38 mouse cellular contexts compared by ENCODE assay signal in genomic region chr7:142418679-142419078, GRCm38 (mm10). TPM values are rescaled to one million over a fixed set of nuclear protein-coding genes. Genes with fewer than 3 reads are reported as not detected.
DNase-seq lines count a peak whose midpoint lies in the region; ATAC-seq and TF ChIP-seq lines count a peak whose summit lies in the region.
"Had no signal": no experiment of that assay in that cellular context is flagged by ENCODE, and none has a peak within 500 bp of the region (broad histone marks: within the 10 kb centered on the region; RNA-seq: fewer than 3 reads in every experiment).

No protein-coding gene starts in this region.

- 74% methylated on average over 8 of the region's 8 CpGs for WGBS in bone marrow, adult 2 months
- 86% methylated on average over 8 of the region's 8 CpGs for WGBS in liver, postnatal 0 days (ENCODE audit: insufficient replicate concordance)
- 88% methylated on average over 8 of the region's 8 CpGs for WGBS in hindbrain, embryonic 13.5 days

- no peaks in the 10 kb centered on the region for H3K9me3 ChIP-seq in E14TG2a.4 (ENCODE audit: low read length)
- peaks cover 5% of the 10 kb centered on the region for H3K9me3 ChIP-seq in ES-Bruce4 (replicated peaks; ENCODE audit: control insufficient read depth, insufficient read depth, low read length, poor library complexity, severe bottlenecking)
- H3K9me3 ChIP-seq in liver, postnatal 0 days (ENCODE audit: low read length): no peaks in the 10 kb centered on the region
- no peaks in the 10 kb centered on the region for H3K9me3 ChIP-seq in hindbrain, embryonic 13.5 days
- H3K9me3 ChIP-seq: forebrain, embryonic 12.5 days; heart, embryonic 10.5 days; limb, embryonic 15.5 days; lung, embryonic 15.5 days; midbrain, embryonic 12.5 days had no signal

- no peak for TF ChIP-seq POLR2A in ES-Bruce4 (IDR thresholded peaks at IDR 0.05; ENCODE audit: insufficient read depth, low read length)
- no peak for TF ChIP-seq POLR2A in bone marrow, adult 2 months (IDR thresholded peaks at IDR 0.05; ENCODE audit: borderline replicate concordance, control insufficient read depth, low read depth, low read length)

- TF ChIP-seq CTCF in E14TG2a.4 (conservative IDR thresholded peaks at IDR 0.05; ENCODE audit: low read length): peak; percentile 54
- TF ChIP-seq CTCF in ES-Bruce4 (IDR thresholded peaks at IDR 0.05; ENCODE audit: low read depth, low read length): peak; percentile 27
- TF ChIP-seq CTCF in bone marrow, adult 2 months (IDR thresholded peaks at IDR 0.05; ENCODE audit: control insufficient read depth, insufficient read depth, low read length): peak; percentile 34; the same call in 1 of the 2 replicates
- peak; percentile 44 for TF ChIP-seq CTCF in liver, postnatal 0 days (IDR thresholded peaks at IDR 0.05; ENCODE audit: low read depth)

- DNase-seq in liver, postnatal 0 days: no peak
- DNase-seq in gastrocnemius, postnatal 4 days (ENCODE audit: low spot score in 2 of 2): no peak
- DNase-seq: adrenal gland, postnatal 10 days; B cell, adult 2 months; cerebellum, adult 18-20 months; cerebellum, postnatal 14 days; forebrain, postnatal 0 days; gastrocnemius, postnatal 10 days; heart, postnatal 36 days; kidney, adult 11 months; kidney, postnatal 14 days; left cerebral cortex, postnatal 4 days had no signal

- no peak overlapping the region for H3K27ac ChIP-seq in ES-Bruce4 (ENCODE audit: insufficient read depth, low read length)
- H3K27ac ChIP-seq in bone marrow, adult 2 months (ENCODE audit: control insufficient read depth, insufficient read depth, low read depth, low read length, poor library complexity): no peak overlapping the region
- no peak overlapping the region for H3K27ac ChIP-seq in liver, postnatal 0 days (ENCODE audit: low read depth)
- no peak overlapping the region for H3K27ac ChIP-seq in hindbrain, embryonic 13.5 days
- H3K27ac ChIP-seq: forebrain, embryonic 12.5 days; hindbrain, embryonic 14.5 days; limb, embryonic 15.5 days; lung, embryonic 15.5 days; midbrain, embryonic 12.5 days; neural tube, embryonic 12.5 days had no signal

- no peak overlapping the region for H3K9ac ChIP-seq in ES-Bruce4 (ENCODE audit: low read depth, poor library complexity, severe bottlenecking)
- no peak overlapping the region for H3K9ac ChIP-seq in liver, postnatal 0 days (replicated peaks)
- no peak overlapping the region for H3K9ac ChIP-seq in hindbrain, embryonic 13.5 days
- H3K9ac ChIP-seq: forebrain, embryonic 12.5 days; forebrain, postnatal 0 days; hindbrain, embryonic 14.5 days; limb, embryonic 15.5 days; lung, embryonic 15.5 days; midbrain, embryonic 12.5 days; neural tube, embryonic 12.5 days had no signal

- H3K36me3 ChIP-seq in E14TG2a.4 (ENCODE audit: insufficient read depth, low read length): no peaks in the 10 kb centered on the region
- no peaks in the 10 kb centered on the region for H3K36me3 ChIP-seq in ES-Bruce4 (ENCODE audit: control insufficient read depth, insufficient read depth, low read length, poor library complexity, severe bottlenecking)
- H3K36me3 ChIP-seq in liver, postnatal 0 days (replicated peaks; ENCODE audit: insufficient read depth, low read length): no peaks in the 10 kb centered on the region
- H3K36me3 ChIP-seq in hindbrain, embryonic 13.5 days: no peaks in the 10 kb centered on the region
- H3K36me3 ChIP-seq: forebrain, embryonic 12.5 days; heart, embryonic 10.5 days; limb, embryonic 15.5 days; lung, embryonic 15.5 days; midbrain, embryonic 12.5 days; neural tube, embryonic 12.5 days had no signal

- no peak for ATAC-seq in liver, postnatal 0 days
- ATAC-seq in frontal cortex, adult (ENCODE audit: low TSS enrichment): no peak
- no peak for ATAC-seq in hindbrain, embryonic 13.5 days (ENCODE audit: low FRiP score)
- no peak for ATAC-seq in inflammation-experienced regulatory T-cells, adult 6 months
- ATAC-seq: forebrain, postnatal 0 days had no signal

- H3K4me1 ChIP-seq in E14TG2a.4 (replicated peaks; ENCODE audit: low read depth, low read length): no peaks in the 10 kb centered on the region
- H3K4me1 ChIP-seq in ES-Bruce4 (ENCODE audit: control insufficient read depth, insufficient read depth, low read length): no peaks in the 10 kb centered on the region
- peaks cover 5% of the 10 kb centered on the region; the same call in 1 of the 2 replicates for H3K4me1 ChIP-seq in bone marrow, adult 2 months (ENCODE audit: control insufficient read depth, insufficient read depth, low read length)
- peaks cover 30% of the 10 kb centered on the region for H3K4me1 ChIP-seq in liver, postnatal 0 days (ENCODE audit: insufficient read depth)
- H3K4me1 ChIP-seq in hindbrain, embryonic 13.5 days (replicated peaks): no peaks in the 10 kb centered on the region
- H3K4me1 ChIP-seq: forebrain, embryonic 12.5 days; heart, embryonic 10.5 days; limb, embryonic 15.5 days; midbrain, embryonic 12.5 days; neural tube, embryonic 12.5 days had no signal

- no peak overlapping the region for H3K4me2 ChIP-seq in liver, postnatal 0 days (ENCODE audit: low read depth, low read length)
- no peak overlapping the region for H3K4me2 ChIP-seq in hindbrain, embryonic 13.5 days
- H3K4me2 ChIP-seq: forebrain, embryonic 12.5 days; hindbrain, embryonic 14.5 days; limb, embryonic 15.5 days; lung, embryonic 15.5 days; midbrain, embryonic 12.5 days; neural tube, embryonic 12.5 days had no signal

- no peak overlapping the region for H3K4me3 ChIP-seq in E14TG2a.4 (replicated peaks; ENCODE audit: low read length)
- no peak overlapping the region for H3K4me3 ChIP-seq in ES-Bruce4 (ENCODE audit: low read depth, low read length)
- no peak overlapping the region for H3K4me3 ChIP-seq in bone marrow, adult 2 months (replicated peaks; ENCODE audit: control insufficient read depth, low read depth, low read length)
- H3K4me3 ChIP-seq in liver, postnatal 0 days (ENCODE audit: low read depth, low read length): no peak overlapping the region
- no peak overlapping the region for H3K4me3 ChIP-seq in hindbrain, embryonic 13.5 days
- H3K4me3 ChIP-seq: forebrain, embryonic 12.5 days; heart, embryonic 10.5 days; limb, embryonic 15.5 days; lung, embryonic 15.5 days; megakaryocyte, embryonic 14.5 days; midbrain, embryonic 12.5 days; myocyte; neural tube, embryonic 12.5 days had no signal

- H3K27me3 ChIP-seq in E14TG2a.4 (ENCODE audit: insufficient read depth, low read length) (peaks cover 17% of the 10 kb centered on the region), ES-Bruce4 (ENCODE audit: control insufficient read depth, insufficient read depth, low read length, poor library complexity, severe bottlenecking) (no peaks in the 10 kb centered on the region)
- no peaks in the 10 kb centered on the region for H3K27me3 ChIP-seq in liver, postnatal 0 days (ENCODE audit: insufficient read depth, low read length)
- H3K27me3 ChIP-seq in hindbrain, embryonic 13.5 days: 0 out of 2 replicates have a peak, but pooled peaks cover 4% of the 10 kb centered on the region
- H3K27me3 ChIP-seq: forebrain, embryonic 12.5 days; limb, embryonic 15.5 days; lung, embryonic 15.5 days; midbrain, embryonic 12.5 days; neural tube, embryonic 12.5 days had no signal

- no peak for TF ChIP-seq EP300 in ES-Bruce4 (IDR thresholded peaks at IDR 0.05; ENCODE audit: insufficient read depth, low read depth, low read length)
- no peak for TF ChIP-seq EP300 in liver, postnatal 0 days (IDR thresholded peaks at IDR 0.05; ENCODE audit: low read depth)

RNA-seq across cellular contexts. Expression of gene Syt8, which starts 16.0 kb away (rescaled TPM):
- 0.82 TPM in 1 of 2 replicates, not detected in the other for polyA plus RNA-seq in ES-Bruce4 (2011; ENCODE audit: insufficient read depth, insufficient read length, low read depth, missing spikeins)
- 2.5 TPM in 1 of 2 replicates, not detected in the other for polyA plus RNA-seq in bone marrow, adult 2 months (2011; ENCODE audit: insufficient read depth, insufficient read length, low replicate concordance, missing spikeins)
- polyA plus RNA-seq in liver, postnatal 0 days (2015; fragmentation: Nextera tagmentation; extraction: Ambion mirVana): not detected in 2 replicates
- not detected in 2 replicates for polyA plus RNA-seq in hindbrain, embryonic 13.5 days (2015; fragmentation: Nextera tagmentation; extraction: Ambion mirVana)
- not detected for total RNA-seq in gastrocnemius, postnatal 4 days (2021)
- not detected for polyA plus RNA-seq in inflammation-experienced regulatory T-cells, adult 6 months (2017; shearing (Covaris generic))
- total RNA-seq: adrenal gland, postnatal 10 days; CH12.LX; forebrain, postnatal 0 days; granulocyte monocyte progenitor cell, adult 5-6 weeks; heart, postnatal 36 days; layer of hippocampus, adult 18-20 months; layer of hippocampus, postnatal 14 days; left cerebral cortex, adult 8-10 months; left cerebral cortex, postnatal 4 days; midbrain, postnatal 0 days had no signal
- polyA plus RNA-seq: cortical plate, adult 2 months; erythroblast, embryonic 14.5 days; forebrain, embryonic 12.5 days; forebrain, postnatal 0 days; hindbrain, embryonic 14.5 days; kidney, embryonic 14.5 days; midbrain, postnatal 0 days had no signal

RNA-seq across cellular contexts. Expression of gene Tnni2, which starts 22.9 kb away (rescaled TPM):
- polyA plus RNA-seq in ES-Bruce4 (2011; ENCODE audit: insufficient read depth, insufficient read length, low read depth, missing spikeins): 2.1 and 4.8 TPM in 2 replicates
- polyA plus RNA-seq in bone marrow, adult 2 months (2011; ENCODE audit: insufficient read depth, insufficient read length, low replicate concordance, missing spikeins): 19.2 and 51.8 TPM in 2 replicates
- 6.9 and 72.7 TPM in 2 replicates for polyA plus RNA-seq in liver, postnatal 0 days (2015; fragmentation: Nextera tagmentation; extraction: Ambion mirVana)
- polyA plus RNA-seq in hindbrain, embryonic 13.5 days (2015; fragmentation: Nextera tagmentation; extraction: Ambion mirVana): 1.4 and 1.8 TPM in 2 replicates
- total RNA-seq in gastrocnemius, postnatal 4 days (2021): 1,000 to 10,000 TPM; 7,757 to 8,026 TPM
- not detected for polyA plus RNA-seq in inflammation-experienced regulatory T-cells, adult 6 months (2017; shearing (Covaris generic))
- total RNA-seq: left cerebral cortex, postnatal 4 days; midbrain, postnatal 0 days had no signal
- polyA plus RNA-seq: erythroblast, embryonic 14.5 days; testis, adult 2 months had no signal

RNA-seq across cellular contexts. Expression of gene Ctsd, which starts 30.8 kb away (rescaled TPM):
- polyA plus RNA-seq in ES-Bruce4 (2011; ENCODE audit: insufficient read depth, insufficient read length, low read depth, missing spikeins): 248 and 256 TPM in 2 replicates
- polyA plus RNA-seq in bone marrow, adult 2 months (2011; ENCODE audit: insufficient read depth, insufficient read length, low replicate concordance, missing spikeins): 137 and 308 TPM in 2 replicates
- polyA plus RNA-seq in liver, postnatal 0 days (2015; fragmentation: Nextera tagmentation; extraction: Ambion mirVana): 311 and 324 TPM in 2 replicates
- 270 and 293 TPM in 2 replicates for polyA plus RNA-seq in hindbrain, embryonic 13.5 days (2015; fragmentation: Nextera tagmentation; extraction: Ambion mirVana)
- total RNA-seq in gastrocnemius, postnatal 4 days (2021): 100 to 1,000 TPM; 265 to 273 TPM
- 100 to 1,000 TPM; 259 to 561 (median 285) TPM for polyA plus RNA-seq in inflammation-experienced regulatory T-cells, adult 6 months (2017; shearing (Covaris generic))

RNA-seq across cellular contexts. Expression of gene Gm49369, which starts 36.2 kb away (rescaled TPM):
- polyA plus RNA-seq in ES-Bruce4 (2011; ENCODE audit: insufficient read depth, insufficient read length, low read depth, missing spikeins): not detected in 2 replicates
- polyA plus RNA-seq in bone marrow, adult 2 months (2011; ENCODE audit: insufficient read depth, insufficient read length, low replicate concordance, missing spikeins): not detected in 2 replicates
- not detected in 2 replicates for polyA plus RNA-seq in liver, postnatal 0 days (2015; fragmentation: Nextera tagmentation; extraction: Ambion mirVana)
- polyA plus RNA-seq in hindbrain, embryonic 13.5 days (2015; fragmentation: Nextera tagmentation; extraction: Ambion mirVana): 0.36 TPM in 1 of 2 replicates, not detected in the other
- total RNA-seq in gastrocnemius, postnatal 4 days (2021): 1 to 10 TPM in 1 of 2 experiments, not detected in 1; 1.3 TPM
- 1 to 10 TPM in 1 of 3 experiments, under 1 TPM in 1, not detected in 1; 0.63 to 1.9 TPM for polyA plus RNA-seq in inflammation-experienced regulatory T-cells, adult 6 months (2017; shearing (Covaris generic))
- total RNA-seq: midbrain, postnatal 0 days had no signal
- polyA plus RNA-seq: forebrain, postnatal 0 days; heart, embryonic 16.5 days; hindbrain, embryonic 14.5 days; kidney, embryonic 14.5 days; limb, embryonic 15.5 days; midbrain, embryonic 12.5 days; midbrain, postnatal 0 days; testis, adult 2 months had no signal

RNA-seq across cellular contexts. Expression of gene Lsp1, which starts 41.9 kb away (rescaled TPM):
- 3.7 and 6.0 TPM in 2 replicates for polyA plus RNA-seq in ES-Bruce4 (2011; ENCODE audit: insufficient read depth, insufficient read length, low read depth, missing spikeins)
- polyA plus RNA-seq in bone marrow, adult 2 months (2011; ENCODE audit: insufficient read depth, insufficient read length, low replicate concordance, missing spikeins): 135 and 280 TPM in 2 replicates
- 31.5 and 33.6 TPM in 2 replicates for polyA plus RNA-seq in liver, postnatal 0 days (2015; fragmentation: Nextera tagmentation; extraction: Ambion mirVana)
- polyA plus RNA-seq in hindbrain, embryonic 13.5 days (2015; fragmentation: Nextera tagmentation; extraction: Ambion mirVana): 5.1 and 6.8 TPM in 2 replicates
- total RNA-seq in gastrocnemius, postnatal 4 days (2021): 10 to 100 TPM; 26.3 to 28.7 TPM
- 1,000 to 10,000 TPM; 1,183 to 1,943 (median 1,210) TPM for polyA plus RNA-seq in inflammation-experienced regulatory T-cells, adult 6 months (2017; shearing (Covaris generic))
